Mouse (Mus musculus) urinary bladder, adult 2 months (tissue): ENCODE measurements around the gene Jak1. TPM values are rescaled to one million over a fixed set of nuclear protein-coding genes. Genes with fewer than 3 reads are reported as not detected.
"Not testable (repeated sequence)": the region's sequence is repeated elsewhere in the genome, so short reads cannot be mapped to it uniquely, and the experiment has no call there.

Experiments used
- DNase-seq: peaks from one replicate; pipeline ENCODE4 v3.0.0; 2022; ENCODE audit warnings: low spot score
- polyA plus RNA-seq: library from polyadenylated mRNA; depleted of rRNA; stranded (reverse); fragments of >200 nt; gene quantifications from 2 replicates; pipeline ENCODE4 v1.2.3, GENCODE M21; 2012

Jak1 gene
- polyA plus RNA-seq, 1 experiment, result 64.0 TPM

- no peak for DNase-seq
Measured at GRCm38 (mm10) chr4:101276456-101277070, 11.5 kb upstream of the Jak1 start.

DNA sequence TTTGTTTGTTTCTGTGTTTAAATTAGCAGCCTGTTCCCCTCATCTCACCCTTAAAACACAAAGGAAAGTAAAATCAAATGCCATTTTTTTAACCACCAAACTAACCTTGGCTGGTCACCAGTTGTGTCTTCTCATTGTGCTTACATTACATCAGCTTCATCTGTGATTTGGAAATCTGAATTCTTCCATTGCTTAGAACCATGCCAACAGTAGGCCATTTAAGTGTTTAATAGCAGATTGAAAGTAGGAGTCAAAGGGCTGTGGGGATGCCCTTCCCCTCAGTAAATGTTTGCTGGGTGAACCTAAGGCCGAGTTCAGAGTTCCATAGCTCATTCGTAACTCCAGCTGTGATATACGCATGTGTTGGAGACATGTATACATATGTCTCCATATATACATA lies 10.8 kb upstream of the Jak1 start:
- no peak for DNase-seq

GRCm38 (mm10) chr4:101270734-101271133 lies 5.7 kb upstream of the Jak1 start:
- DNase-seq, result no peak

DNA sequence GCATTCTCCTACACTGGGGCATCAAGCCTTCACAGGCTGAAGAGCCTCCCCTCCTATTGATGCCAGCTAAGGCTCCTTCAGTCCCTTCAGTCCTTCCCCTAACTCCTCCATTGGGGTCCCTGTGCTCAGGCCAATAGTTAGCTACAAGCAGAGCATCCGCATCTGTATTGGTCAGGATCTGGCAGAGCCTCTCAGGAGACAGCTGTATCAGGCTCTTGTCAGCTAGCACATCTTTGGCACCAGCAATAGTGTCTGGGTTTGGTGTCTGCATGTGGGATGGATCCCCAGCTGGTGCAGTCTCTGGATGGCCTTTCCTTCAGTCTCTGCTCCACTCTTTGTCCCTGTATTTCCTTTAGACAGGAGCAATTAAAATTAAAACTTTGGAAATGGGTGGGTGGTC lies 3.4 kb upstream of the Jak1 start:
- not testable (repeated sequence) for DNase-seq

- DNase-seq, result no peak
Measured at GRCm38 (mm10) chr4:101265523-101265922, 441 bp upstream of the Jak1 start.

DNA sequence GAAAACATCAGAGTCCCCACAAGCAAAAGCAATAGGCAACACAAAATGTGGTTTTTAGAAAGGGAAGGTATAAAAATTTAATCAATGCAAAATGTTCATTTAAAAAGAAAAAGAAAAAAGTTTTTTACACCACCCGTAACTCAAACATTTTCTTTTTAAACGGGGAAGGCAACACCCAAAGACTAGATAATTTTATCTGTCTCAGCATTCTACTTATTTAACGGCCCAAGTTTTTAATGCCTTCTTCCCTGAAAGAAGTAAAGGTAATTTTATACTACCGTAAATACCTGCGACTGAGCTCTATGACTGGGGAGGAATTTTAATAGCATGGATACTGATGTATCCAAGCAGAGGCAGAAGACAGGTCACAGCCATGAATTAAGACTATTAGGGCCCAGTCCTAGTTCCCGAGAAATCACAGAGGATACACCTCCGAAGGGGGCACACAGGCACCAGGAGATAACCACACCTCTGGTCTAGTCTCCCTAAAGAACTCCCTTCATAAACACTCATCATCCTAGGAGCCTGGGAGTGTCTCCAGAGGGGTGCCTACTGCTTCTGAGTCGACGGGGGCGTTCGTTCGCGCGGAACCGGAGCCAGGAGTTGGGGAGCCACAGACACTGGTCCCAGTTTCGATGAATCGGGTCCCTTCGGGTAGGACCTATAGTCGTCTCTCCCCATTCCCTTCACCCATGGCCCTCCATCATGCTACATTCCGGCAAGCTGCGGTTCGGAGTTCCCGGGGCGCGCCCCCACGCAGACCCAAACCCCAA lies 928 bp downstream of the Jak1 start:
- no peak for DNase-seq

GRCm38 (mm10) chr4:101261596-101261995 lies 3.5 kb downstream of the Jak1 start:
- no peak for DNase-seq

- DNase-seq, result no peak
Measured at GRCm38 (mm10) chr4:101260744-101261291, 4.3 kb downstream of the Jak1 start.

DNA sequence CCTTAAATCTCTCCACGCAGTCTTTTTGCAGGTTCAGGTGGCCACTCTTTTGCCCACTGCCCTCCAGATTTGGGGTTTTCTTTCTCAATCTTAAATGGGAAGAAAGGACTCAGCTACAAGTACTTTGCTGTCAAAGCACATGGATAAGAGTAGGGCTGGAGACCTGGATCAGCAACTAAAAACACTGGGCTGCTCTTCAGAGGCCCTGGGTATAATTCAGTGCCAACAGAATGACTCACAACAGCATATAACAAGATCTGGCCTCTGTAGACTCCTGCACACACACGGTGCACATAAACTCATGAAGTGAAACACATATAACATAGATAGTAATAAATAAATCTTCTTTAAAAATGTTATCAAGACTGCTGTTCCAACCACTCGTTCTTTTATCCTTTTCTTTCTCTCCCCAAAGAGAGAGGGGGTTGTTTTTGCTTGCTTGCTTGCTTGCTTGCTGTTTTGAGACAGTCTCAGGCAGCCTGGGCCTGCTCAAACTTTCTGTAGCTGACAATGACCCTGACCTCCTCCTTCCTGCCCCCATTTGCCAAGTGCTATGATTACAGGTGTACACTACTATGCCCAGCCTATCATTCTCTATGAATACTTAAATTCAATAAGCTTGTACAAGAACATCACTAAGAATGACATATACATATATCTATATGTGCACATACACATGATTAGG lies 8.4 kb downstream of the Jak1 start:
- DNase-seq, result no peak

- no peak for DNase-seq
Measured at GRCm38 (mm10) chr4:101254606-101255349, 10.3 kb downstream of the Jak1 start.

GRCm38 (mm10) chr4:101254015-101254414 lies 11.1 kb downstream of the Jak1 start:
- no peak for DNase-seq

DNA sequence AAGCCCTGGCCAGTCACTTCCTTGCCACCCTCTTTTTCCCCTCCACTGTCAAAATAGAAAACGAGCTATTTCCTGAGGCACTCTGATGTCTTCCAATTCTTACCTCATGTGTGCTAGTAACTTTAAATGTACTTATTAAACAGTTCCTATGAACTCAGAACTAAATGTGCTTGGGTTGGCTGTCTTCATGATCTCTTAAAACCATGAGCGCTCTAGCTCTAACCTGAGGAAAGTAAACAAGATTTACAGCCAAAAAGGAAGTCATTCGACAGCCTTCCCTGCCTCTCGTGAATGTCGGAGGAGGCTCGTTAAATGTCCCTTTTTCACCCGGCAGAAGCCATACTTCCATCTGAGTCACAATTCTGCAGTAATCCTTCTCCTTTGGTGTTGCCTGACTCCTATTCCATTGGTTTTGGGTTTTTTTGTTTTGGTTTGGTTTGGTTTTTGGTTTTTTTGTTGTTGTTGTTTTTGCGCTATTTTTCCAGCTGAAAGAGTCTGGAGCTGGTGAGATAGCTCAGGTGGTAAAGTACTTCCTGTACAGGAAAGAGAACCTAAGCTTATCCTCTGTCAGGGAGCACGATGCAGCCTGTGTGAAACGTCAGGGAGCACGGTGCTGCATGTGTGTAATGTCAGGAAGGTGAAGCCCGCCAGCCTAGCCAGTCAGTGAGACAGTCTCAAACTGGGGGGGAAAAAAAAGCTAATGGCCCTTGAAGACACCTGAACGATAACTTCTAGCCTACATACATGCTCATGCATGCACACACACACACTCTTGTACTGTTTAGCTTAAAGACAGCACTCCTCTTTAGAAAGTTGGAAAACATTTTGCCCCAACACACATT lies 12.1 kb downstream of the Jak1 start:
- no peak for DNase-seq

GRCm38 (mm10) chr4:101252016-101252415 lies 13.1 kb downstream of the Jak1 start:
- no peak for DNase-seq

GRCm38 (mm10) chr4:101249977-101250743 lies 14.9 kb downstream of the Jak1 start:
- no peak for DNase-seq

GRCm38 (mm10) chr4:101247355-101247754 lies 17.7 kb downstream of the Jak1 start:
- DNase-seq, result no peak

DNA sequence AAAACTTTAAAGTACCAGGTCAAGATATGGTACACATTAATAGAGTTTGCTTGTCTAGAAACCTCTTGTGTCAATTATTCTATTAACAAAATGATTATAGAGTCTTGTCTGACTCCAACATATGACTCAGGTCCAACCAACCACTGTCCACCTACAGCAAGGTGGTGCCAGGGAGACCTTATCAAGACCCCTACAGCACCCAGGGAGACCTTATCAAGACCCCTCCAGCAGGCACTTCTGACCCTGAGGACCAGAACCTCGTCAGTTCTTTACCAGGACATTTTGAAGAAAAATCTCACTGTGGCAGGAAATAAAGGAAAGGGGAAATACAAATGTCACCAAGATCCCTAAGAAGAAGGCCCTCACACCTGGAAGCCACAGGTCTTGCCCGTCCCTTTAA lies 18.5 kb downstream of the Jak1 start:
- DNase-seq, result no peak

GRCm38 (mm10) chr4:101244257-101245011 lies 20.6 kb downstream of the Jak1 start:
- DNase-seq, result no peak

- DNase-seq, result no peak
Measured at GRCm38 (mm10) chr4:101240875-101241173, 24.3 kb downstream of the Jak1 start.

GRCm38 (mm10) chr4:101240163-101240874 lies 24.8 kb downstream of the Jak1 start:
- no peak for DNase-seq
